Mouse (Mus musculus) liver, embryonic 14 days (tissue): Measurements from ENCODE around the gene Pet117. TPM values are rescaled to one million over a fixed set of nuclear protein-coding genes. Genes with fewer than 3 reads are reported as not detected.

ENCODE experiments used
- polyA plus RNA-seq: library from polyadenylated mRNA; depleted of rRNA; stranded (reverse); fragments of >200 nt; gene quantifications from 2 replicates; pipeline ENCODE4 v1.2.3, GENCODE M21; 2012; rRNA removed

Pet117 gene
- not detected in 2 replicates for polyA plus RNA-seq

GRCm38 (mm10) chr2:144368400-144369019 lies at the start of gene Pet117, which contains the start of gene Kat14:
Gene Pet117, plus strand, starts transcription at chr2:144368996.
Gene Kat14, plus strand, starts transcription at chr2:144368983.

DNA sequence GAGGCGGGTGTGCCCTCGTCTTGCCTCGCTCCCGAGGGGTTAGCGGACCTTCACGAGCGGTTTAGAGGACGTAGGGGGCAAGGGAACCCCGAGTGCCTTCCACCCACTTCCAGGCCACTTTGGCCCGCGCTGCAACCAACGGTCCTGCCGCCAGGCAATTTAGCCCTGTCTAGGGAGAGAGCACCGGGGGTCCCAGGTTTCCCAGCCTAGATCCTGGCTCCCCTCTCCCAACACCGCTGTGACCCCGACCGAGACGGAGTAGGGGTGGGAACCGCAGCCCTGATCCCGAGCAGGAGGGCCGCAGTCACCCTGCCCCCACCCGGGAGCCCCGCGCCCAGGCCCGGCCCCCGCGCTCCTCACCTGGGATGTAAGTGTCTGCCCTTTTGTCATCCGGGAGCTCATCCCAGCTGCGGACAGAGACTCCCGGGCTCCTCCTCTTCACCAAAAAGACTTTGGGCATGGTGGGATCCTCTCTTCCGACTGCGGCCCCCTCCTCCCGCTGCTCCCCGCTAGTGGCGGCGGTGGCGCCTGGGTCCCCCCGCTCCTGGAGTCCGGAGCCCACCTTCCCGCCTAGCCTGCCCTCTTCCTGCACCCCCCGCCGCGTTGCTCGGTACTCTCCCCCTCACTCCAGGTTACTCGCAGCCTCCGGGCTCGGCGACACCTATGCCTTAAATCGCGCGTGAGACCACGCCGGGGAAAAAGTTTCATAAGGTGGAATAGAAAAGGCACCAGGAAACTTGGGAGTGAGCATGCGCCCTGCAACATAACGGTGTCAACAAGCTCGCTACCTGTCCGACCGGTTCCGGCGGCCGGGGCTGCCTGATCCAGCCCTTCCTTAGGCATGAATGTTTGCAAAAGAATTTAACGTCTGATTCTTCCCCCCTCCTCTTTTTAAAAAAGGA lies 37.1 kb upstream of the Pet117 start, which contains the start of gene Ovol2:
Ovol2 (minus strand) TSS at position 746 of the 902 bp plus-strand sequence.

Other genes with a start within 250 kb of the Pet117 start
- gene Mgme1, start 98.3 kb upstream of the Pet117 start, polyA plus RNA-seq, result 6.2 and 6.8 TPM in 2 replicates
- 72.4 and 81.4 TPM in 2 replicates for gene Snx5, start 98.1 kb upstream of the Pet117 start, polyA plus RNA-seq
- 0.02 and 0.03 TPM in 2 replicates for gene Ovol2, start 36.9 kb upstream of the Pet117 start, polyA plus RNA-seq
- 13.0 and 13.9 TPM in 2 replicates for gene Kat14, start within 50 bp of the Pet117 start, polyA plus RNA-seq
- gene Dzank1, start 158.4 kb downstream of the Pet117 start, polyA plus RNA-seq, result 0.01 and 0.03 TPM in 2 replicates
- gene Polr3f, start 158.7 kb downstream of the Pet117 start, polyA plus RNA-seq, result 6.2 and 6.8 TPM in 2 replicates
- 4.2 and 4.6 TPM in 2 replicates for gene Rbbp9, start 181.9 kb downstream of the Pet117 start, polyA plus RNA-seq
- gene Sec23b, start 187.2 kb downstream of the Pet117 start, polyA plus RNA-seq, result 25.3 and 30.1 TPM in 2 replicates
- gene Smim26, start 225.1 kb downstream of the Pet117 start, polyA plus RNA-seq, result 16.6 and 17.7 TPM in 2 replicates
- gene Dtd1, start 230.9 kb downstream of the Pet117 start, polyA plus RNA-seq, result 11.2 and 11.9 TPM in 2 replicates